Mouse (Mus musculus) 3T3-L1 (cell line): ENCODE measurements at regions not wholly inside any gene's neighbourhood (a gene's known extent, or its start where the extent isn't known, plus 50 kb on each side); places are given as distances from the start of the nearest gene placed in this dataset.

Experiments
- DNase-seq: peaks from one replicate; pipeline ENCODE4 v3.0.0-alpha.2; 2015; ENCODE audit warnings: low read depth, low spot score

GRCm38 (mm10) chr16:95196141-95196540 is 61.2 kb upstream of the Kcnj15 start:
- no peak for DNase-seq

- DNase-seq = peak; percentile 68
Measured at GRCm38 (mm10) chr16:95196622-95197021, 60.7 kb upstream of the Kcnj15 start.

- no peak for DNase-seq
Measured at GRCm38 (mm10) chr16:95198795-95199563, 58.4 kb upstream of the Kcnj15 start.

- no peak for DNase-seq
Measured at GRCm38 (mm10) chr16:95202126-95202883, 55.1 kb upstream of the Kcnj15 start.

GRCm38 (mm10) chr16:95203026-95203425 is 54.3 kb upstream of the Kcnj15 start:
- no peak for DNase-seq

GRCm38 (mm10) chr16:95203790-95204189 is 53.6 kb upstream of the Kcnj15 start:
- DNase-seq = no peak

GRCm38 (mm10) chr16:95204507-95204906 is 52.9 kb upstream of the Kcnj15 start:
- DNase-seq = no peak

GRCm38 (mm10) chr16:95206445-95206844 is 50.9 kb upstream of the Kcnj15 start:
- DNase-seq = no peak

- no peak for DNase-seq
Measured at GRCm38 (mm10) chr16:95207547-95207946, 49.8 kb upstream of the Kcnj15 start.
